ENCODE assay signal across 8 mouse cellular contexts in the genomic region with DNA sequence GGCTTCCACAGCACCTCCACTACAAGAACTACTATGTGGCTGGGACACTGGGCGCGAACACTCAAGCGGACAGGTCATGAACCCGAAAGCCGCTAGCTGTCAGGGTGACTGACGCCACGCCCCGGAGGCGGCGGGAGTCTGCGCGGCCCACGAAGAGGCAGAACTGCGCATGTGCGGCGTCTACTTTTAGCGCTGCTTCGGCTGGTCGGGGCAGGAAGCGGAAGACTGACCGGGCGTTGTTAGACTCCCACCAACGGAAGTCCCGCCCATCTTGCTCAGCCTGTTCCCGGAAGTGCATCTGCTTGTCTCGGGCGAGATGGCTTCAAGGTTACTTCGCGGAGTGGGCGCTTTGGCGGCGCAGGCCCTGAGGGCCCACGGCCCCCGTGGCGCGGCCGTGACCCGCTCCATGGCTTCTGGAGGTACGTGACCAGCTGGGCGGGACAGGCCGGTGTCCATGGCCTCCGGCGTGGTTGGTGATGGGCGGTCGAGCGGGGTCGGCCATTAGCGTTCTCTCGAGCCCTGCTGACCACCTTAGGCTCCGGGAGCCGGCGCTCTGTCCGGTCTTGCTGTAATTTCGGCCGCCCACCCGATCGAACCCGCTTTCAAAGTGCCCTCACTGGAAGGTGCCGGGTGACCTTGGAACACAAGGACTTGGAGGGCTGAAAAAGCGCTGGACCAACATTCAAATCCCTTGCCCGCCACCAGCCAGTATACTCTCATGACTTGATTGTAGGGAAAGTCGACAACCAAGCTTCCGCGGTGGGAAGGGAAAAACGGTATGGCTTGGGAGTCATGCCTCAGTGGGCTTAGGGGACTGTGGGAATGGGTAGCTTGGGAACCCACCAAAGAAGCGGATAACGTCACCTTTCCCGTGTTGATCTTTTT. TPM values are rescaled to one million over a fixed set of nuclear protein-coding genes. Genes with fewer than 3 reads are reported as not detected.
DNase-seq lines count a peak whose midpoint lies in the region; ATAC-seq and TF ChIP-seq lines count a peak whose summit lies in the region.

A gene (plus strand): TSS at position 179 of the 885 bp plus-strand sequence.

- peaks cover 1% of the 10 kb centered on the region for H3K27me3 ChIP-seq in megakaryocyte, embryonic 14.5 days (replicated peaks)

- H3K9me3 ChIP-seq in megakaryocyte, embryonic 14.5 days: peaks cover 4% of the 10 kb centered on the region; the same call in 1 of the 2 replicates

- peak; percentile 90 to 96 for DNase-seq in gastrocnemius, adult 8-10 months (ENCODE audit: low spot score in 2 of 2)
- DNase-seq in hindlimb bud, embryonic 11.5 days (ENCODE audit: extremely low spot score, low read depth, low spot score): peak; percentile 91
- DNase-seq in left cerebral cortex, adult 8-10 months (ENCODE audit: low spot score in 2 of 2): peak; percentile 84 to 96
- peak; percentile 98 for DNase-seq in right cerebral cortex, postnatal 10 days (ENCODE audit: low spot score in 2 of 2)
- DNase-seq in urinary bladder, postnatal 25 days (ENCODE audit: low spot score): peak; percentile 96

- peak within 1 kb of the TSS; percentile 100 for H3K4me3 ChIP-seq in cortical plate, adult 2 months (ENCODE audit: insufficient read depth, low read length)
- H3K4me3 ChIP-seq in megakaryocyte, embryonic 14.5 days (replicated peaks): peak within 1 kb of the TSS; percentile 99

- ATAC-seq in activated CD4-positive, CD25-positive, alpha-beta regulatory T cell, adult 4 months: peak; percentile 98

- TF ChIP-seq CTCF in cortical plate, adult 2 months (IDR thresholded peaks at IDR 0.05; ENCODE audit: extremely low read depth, insufficient read depth, low read length): no peak

- H3K4me1 ChIP-seq in cortical plate, adult 2 months (ENCODE audit: control insufficient read depth, insufficient read depth, low read length): peaks cover 1% of the 10 kb centered on the region; the same call in 1 of the 2 replicates
- peaks cover 20% of the 10 kb centered on the region for H3K4me1 ChIP-seq in megakaryocyte, embryonic 14.5 days

- peak; percentile 62; the same call in 1 of the 2 replicates for TF ChIP-seq POLR2A in cortical plate, adult 2 months (IDR thresholded peaks at IDR 0.05; ENCODE audit: extremely low read depth, insufficient read depth, low read length)

- H3K27ac ChIP-seq in cortical plate, adult 2 months (ENCODE audit: insufficient read depth, low read length): peak within 1 kb of the TSS; percentile 55

- H3K36me3 ChIP-seq in megakaryocyte, embryonic 14.5 days (replicated peaks; ENCODE audit: low read length): peaks cover 30% of the 10 kb centered on the region

RNA-seq across cellular contexts. Expression of the gene that starts here (rescaled TPM):
- 100 to 1,000 TPM; 325 to 418 TPM for polyA plus RNA-seq in activated CD4-positive, CD25-positive, alpha-beta regulatory T cell, adult 4 months (2017; shearing (Covaris generic))
- 654 and 745 TPM in 2 replicates for polyA plus RNA-seq in cortical plate, adult 2 months (2012; rRNA removed)
- 1,000 to 10,000 TPM in 1 of 4 experiments, 100 to 1,000 TPM in 3; 864 to 1,112 (median 950) TPM for total RNA-seq in gastrocnemius, adult 8-10 months (2022)
- 100 to 1,000 TPM; 511 to 653 (median 570) TPM for total RNA-seq in left cerebral cortex, adult 8-10 months (2022)
- polyA plus RNA-seq in megakaryocyte, embryonic 14.5 days (2012; ENCODE audit: insufficient read depth, low replicate concordance): 541 and 3,162 TPM in 2 replicates

Comparison
In these comparisons a context has a peak if more than half of its experiments do, and no peak if none do; other contexts are left out.
1. Peak in every context shown above with its lines: DNase-seq, ATAC-seq, H3K4me3 ChIP-seq and H3K27ac ChIP-seq.